Mouse (Mus musculus) heart, embryonic 16.5 days (tissue): ENCODE data around the gene Gm5447. TPM values are rescaled to one million over a fixed set of nuclear protein-coding genes. Genes with fewer than 3 reads are reported as not detected.

Experiments
- ATAC-seq: fragments of 200-750 bp; cut with Nextera tagmentation; replicated peaks from 2 replicates; pipeline ENCODE4 v1.8.0; 2017; ENCODE audit warnings: moderate number of reproducible peaks; ENCODE audit not compliant: insufficient read depth, low FRiP score; ENCODE audit errors: extremely low read depth
- H3K27ac ChIP-seq: fragments of 300-500 bp; sonication (generic); 2 replicates; pipeline ENCODE4 v1.5.1; 2014; ENCODE audit warnings: mild to moderate bottlenecking, low read length, control low read depth, moderate library complexity
- H3K27me3 ChIP-seq: fragments of 300-500 bp; sonication (generic); 2 replicates; pipeline ENCODE4 v1.6.1; 2014; ENCODE audit warnings: low read length, mixed read lengths; ENCODE audit not compliant: control insufficient read depth, insufficient read depth
- H3K36me3 ChIP-seq: fragments of 300-500 bp; sonication (generic); 2 replicates; pipeline ENCODE4 v1.6.1; 2014; ENCODE audit not compliant: control insufficient read depth, insufficient read depth
- H3K4me1 ChIP-seq: fragments of 300-500 bp; sonication (generic); 2 replicates; pipeline ENCODE4 v1.6.1; 2014; ENCODE audit warnings: low read length, mixed read lengths; ENCODE audit not compliant: control insufficient read depth, insufficient read depth
- H3K4me2 ChIP-seq: fragments of 300-500 bp; sonication (generic); 2 replicates; pipeline ENCODE4 v1.6.1; 2014; ENCODE audit warnings: low read depth, mild to moderate bottlenecking, control low read depth, low read length
- H3K4me3 ChIP-seq: fragments of 300-500 bp; sonication (generic); 2 replicates; pipeline ENCODE4 v1.5.1; 2014; ENCODE audit warnings: mild to moderate bottlenecking, control low read depth, low read length
- H3K9ac ChIP-seq: fragments of 300-500 bp; sonication (generic); 2 replicates; pipeline ENCODE4 v1.6.1; 2014; ENCODE audit warnings: low read length, control low read depth
- H3K9me3 ChIP-seq: fragments of 300-500 bp; sonication (generic); replicated peaks from 2 replicates; pipeline ENCODE4 v1.6.1; 2016; ENCODE audit warnings: low read length; ENCODE audit not compliant: control insufficient read depth
- WGBS: fragments of 180-500 bp; shearing (Covaris S2); extraction: QIAGEN DNeasy Blood & Tissue Kit; methylation state at CpG from one replicate; pipeline ENCODE4 v1.1.7; 2014; 5-methylcytosine and 5-hydroxymethylcytosine counted together
- polyA plus RNA-seq: library from polyadenylated mRNA; unstranded; fragments of >200 nt; fragmentation: Nextera tagmentation; extraction: Ambion mirVana; gene quantifications from 2 replicates; pipeline ENCODE4 v1.2.1, GENCODE M21; 2015

The Gm5447 gene
- polyA plus RNA-seq: 0.16 TPM in 1 of 2 replicates, not detected in the other

GRCm38 (mm10) chr13:30973501-30974246, at the start of gene Gm5447, which contains the start of gene Exoc2:
Gene Gm5447 (plus strand): TSS chr13:30974204.
Gene Exoc2 (minus strand): TSS chr13:30974093.
- Histone ChIP-seq H3K36me3 (no peaks in the 10 kb centered on the region), H3K4me2 (peak within 1 kb of the TSS; percentile 86), H3K4me3 (peak within 1 kb of the TSS; percentile 97), H3K4me1 (peaks cover 13% of the 10 kb centered on the region), H3K9ac (peak within 1 kb of the TSS; percentile 95), H3K27me3 (no peaks in the 10 kb centered on the region), H3K27ac (peak within 1 kb of the TSS; percentile 82), H3K9me3 (no peaks in the 10 kb centered on the region)
- peak; percentile 93 for ATAC-seq
- WGBS: under 1% methylated on average over 54 of the region's 54 CpGs

- no peaks in the 10 kb centered on the region for H3K27me3 ChIP-seq
- H3K9me3 ChIP-seq: no peaks in the 10 kb centered on the region
- no peak overlapping the region for H3K27ac ChIP-seq
- no peaks in the 10 kb centered on the region for H3K4me1 ChIP-seq
- 91% methylated on average over 6 of the region's 6 CpGs for WGBS
- no peak overlapping the region for H3K4me3 ChIP-seq
- H3K4me2 ChIP-seq: no peak overlapping the region
- ATAC-seq: no peak
- H3K9ac ChIP-seq: no peak overlapping the region
- peaks cover 3% of the 10 kb centered on the region; the same call in 1 of the 2 replicates for H3K36me3 ChIP-seq
Measured at GRCm38 (mm10) chr13:30924269-30924668, 49.7 kb upstream of the Gm5447 start.

GRCm38 (mm10) chr13:30929119-30929518, 44.9 kb upstream of the Gm5447 start:
- no peak overlapping the region for H3K27ac ChIP-seq
- H3K9me3 ChIP-seq: 0 out of 2 replicates have a peak, but pooled peaks cover 2% of the 10 kb centered on the region
- H3K4me1 ChIP-seq: no peaks in the 10 kb centered on the region
- WGBS: 76% methylated on average over 2 of the region's 2 CpGs
- no peak overlapping the region for H3K4me3 ChIP-seq
- no peak overlapping the region for H3K4me2 ChIP-seq
- H3K27me3 ChIP-seq: no peaks in the 10 kb centered on the region
- no peak for ATAC-seq
- H3K36me3 ChIP-seq: no peaks in the 10 kb centered on the region
- no peak overlapping the region for H3K9ac ChIP-seq

GRCm38 (mm10) chr13:30931613-30932012, 42.4 kb upstream of the Gm5447 start:
- Histone ChIP-seq H3K4me3 (no peak overlapping the region), H3K4me1 (no peaks in the 10 kb centered on the region), H3K9ac (no peak overlapping the region), H3K4me2 (no peak overlapping the region), H3K27ac (no peak overlapping the region), H3K27me3 (no peaks in the 10 kb centered on the region), H3K36me3 (no peaks in the 10 kb centered on the region), H3K9me3 (0 out of 2 replicates have a peak, but pooled peaks cover 2% of the 10 kb centered on the region)
- WGBS: 72% methylated on average over 4 of the region's 4 CpGs
- no peak for ATAC-seq

GRCm38 (mm10) chr13:30932972-30933371, 41.0 kb upstream of the Gm5447 start:
- Histone ChIP-seq H3K9me3 (0 out of 2 replicates have a peak, but pooled peaks cover 2% of the 10 kb centered on the region), H3K36me3 (no peaks in the 10 kb centered on the region), H3K27ac (no peak overlapping the region), H3K4me3 (no peak overlapping the region), H3K9ac (no peak overlapping the region), H3K4me2 (no peak overlapping the region), H3K27me3 (no peaks in the 10 kb centered on the region), H3K4me1 (no peaks in the 10 kb centered on the region)
- 85% methylated on average over 6 of the region's 6 CpGs for WGBS
- ATAC-seq: no peak

GRCm38 (mm10) chr13:30945788-30946187, 28.2 kb upstream of the Gm5447 start:
- H3K9ac ChIP-seq: no peak overlapping the region
- H3K4me1 ChIP-seq: peaks cover 10% of the 10 kb centered on the region
- H3K9me3 ChIP-seq: no peaks in the 10 kb centered on the region
- ATAC-seq: no peak
- no peaks in the 10 kb centered on the region for H3K36me3 ChIP-seq
- H3K27me3 ChIP-seq: no peaks in the 10 kb centered on the region
- H3K4me2 ChIP-seq: no peak overlapping the region
- no peak overlapping the region for H3K27ac ChIP-seq
- H3K4me3 ChIP-seq: no peak overlapping the region

- H3K9ac ChIP-seq: no peak overlapping the region
- H3K4me2 ChIP-seq: no peak overlapping the region
- no peak overlapping the region for H3K27ac ChIP-seq
- H3K4me3 ChIP-seq: no peak overlapping the region
- H3K27me3 ChIP-seq: no peaks in the 10 kb centered on the region
- no peaks in the 10 kb centered on the region for H3K9me3 ChIP-seq
- no peaks in the 10 kb centered on the region for H3K36me3 ChIP-seq
- peaks cover 10% of the 10 kb centered on the region for H3K4me1 ChIP-seq
- no peak for ATAC-seq
- 82% methylated on average over 15 of the region's 15 CpGs for WGBS
Measured at GRCm38 (mm10) chr13:30947129-30947528, 26.9 kb upstream of the Gm5447 start.

- Histone ChIP-seq H3K4me1 (peaks cover 10% of the 10 kb centered on the region), H3K9me3 (no peaks in the 10 kb centered on the region), H3K36me3 (no peaks in the 10 kb centered on the region), H3K4me3 (no peak within 1 kb of the TSS), H3K27ac (no peak within 1 kb of the TSS), H3K27me3 (no peaks in the 10 kb centered on the region), H3K9ac (no peak within 1 kb of the TSS), H3K4me2 (no peak within 1 kb of the TSS)
- 90% methylated on average over 11 of the region's 11 CpGs for WGBS
- ATAC-seq: no peak
Measured at GRCm38 (mm10) chr13:30947540-30947939, 26.5 kb upstream of the Gm5447 start, which contains the start of gene Hus1b. Gene Hus1b (minus strand): TSS chr13:30947759.

GRCm38 (mm10) chr13:30949181-30949580, 24.8 kb upstream of the Gm5447 start:
- Histone ChIP-seq H3K9ac (no peak overlapping the region), H3K27ac (no peak overlapping the region), H3K9me3 (no peaks in the 10 kb centered on the region), H3K4me3 (no peak overlapping the region), H3K36me3 (no peaks in the 10 kb centered on the region), H3K27me3 (no peaks in the 10 kb centered on the region), H3K4me2 (no peak overlapping the region), H3K4me1 (peaks cover 10% of the 10 kb centered on the region)
- ATAC-seq: no peak
- 91% methylated on average over 9 of the region's 9 CpGs for WGBS
